21 mouse cellular contexts compared by ENCODE assay signal in the genomic region with DNA sequence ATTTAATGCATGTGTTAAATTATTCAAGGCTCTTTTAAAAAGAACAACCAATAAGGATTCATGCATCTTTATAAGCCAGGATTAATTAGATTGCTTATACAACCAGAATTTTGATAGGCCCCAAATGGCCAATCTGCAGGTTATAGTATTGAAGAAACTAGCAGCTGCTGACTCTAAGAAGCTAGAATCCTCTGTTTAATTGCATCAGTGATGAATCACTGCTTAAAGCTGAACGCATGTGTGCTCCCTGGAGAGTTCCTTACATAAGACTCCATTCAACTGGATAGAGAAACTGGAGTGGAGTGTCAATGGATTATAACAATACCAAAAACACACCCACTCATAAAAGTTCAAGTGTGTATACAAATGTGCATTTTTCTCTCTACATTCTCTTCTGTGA.
DNase-seq lines count a peak whose midpoint lies in the region; ATAC-seq and TF ChIP-seq lines count a peak whose summit lies in the region.
"Had no signal": no experiment of that assay in that cellular context is flagged by ENCODE, and none has a peak within 500 bp of the region (broad histone marks: within the 10 kb centered on the region; RNA-seq: fewer than 3 reads in every experiment).

No protein-coding gene starts in this region.

- no peaks in the 10 kb centered on the region for H3K27me3 ChIP-seq in hindbrain, embryonic 14.5 days (ENCODE audit: control insufficient read depth, insufficient read depth, low read length)
- H3K27me3 ChIP-seq in hindbrain, embryonic 10.5 days (ENCODE audit: insufficient read depth, poor library complexity, severe bottlenecking) = no peaks in the 10 kb centered on the region
- H3K27me3 ChIP-seq in neural tube, embryonic 12.5 days (replicated peaks) = no peaks in the 10 kb centered on the region
- no peaks in the 10 kb centered on the region for H3K27me3 ChIP-seq in hindbrain, postnatal 0 days (ENCODE audit: insufficient read depth, low read length)
- no peaks in the 10 kb centered on the region for H3K27me3 ChIP-seq in neural tube, embryonic 15.5 days (replicated peaks)
- H3K27me3 ChIP-seq: embryonic facial prominence, embryonic 15.5 days; heart, embryonic 13.5 days; intestine, embryonic 15.5 days had no signal

- DNase-seq in hindbrain, embryonic 14.5 days (ENCODE audit: low spot score) = peak; percentile 29
- DNase-seq in hindbrain, embryonic 10.5 days (ENCODE audit: low spot score) = no peak
- DNase-seq in neural tube, embryonic 10.5 days (ENCODE audit: extremely low spot score, low spot score) = no peak
- peak; percentile 43 for DNase-seq in hindbrain, postnatal 0 days (ENCODE audit: low spot score)
- no peak for DNase-seq in heart, adult 8-10 months (ENCODE audit: low spot score)
- DNase-seq: adrenal gland, adult 2 months; adrenal gland, postnatal 25 days; cerebellum, adult 11 months; cerebellum, adult 8-10 months; cerebellum, postnatal 14 days; gastrocnemius, adult 2 months; gastrocnemius, postnatal 25 days; heart, postnatal 36 days had no signal

- H3K4me1 ChIP-seq in hindbrain, embryonic 14.5 days (replicated peaks; ENCODE audit: control insufficient read depth, insufficient read depth, low read length) = no peaks in the 10 kb centered on the region
- no peaks in the 10 kb centered on the region for H3K4me1 ChIP-seq in hindbrain, embryonic 10.5 days (replicated peaks)
- H3K4me1 ChIP-seq in neural tube, embryonic 12.5 days = no peaks in the 10 kb centered on the region
- no peaks in the 10 kb centered on the region for H3K4me1 ChIP-seq in hindbrain, postnatal 0 days (ENCODE audit: insufficient read depth, low read length)
- no peaks in the 10 kb centered on the region for H3K4me1 ChIP-seq in neural tube, embryonic 15.5 days
- H3K4me1 ChIP-seq: embryonic facial prominence, embryonic 15.5 days; forebrain, embryonic 10.5 days; heart, embryonic 13.5 days; intestine, embryonic 15.5 days had no signal

- H3K27ac ChIP-seq in hindbrain, embryonic 14.5 days = no peak overlapping the region
- H3K27ac ChIP-seq in hindbrain, embryonic 10.5 days = no peak overlapping the region
- H3K27ac ChIP-seq in neural tube, embryonic 12.5 days = no peak overlapping the region
- no peak overlapping the region for H3K27ac ChIP-seq in hindbrain, postnatal 0 days
- H3K27ac ChIP-seq in neural tube, embryonic 15.5 days (replicated peaks) = no peak overlapping the region
- H3K27ac ChIP-seq: embryonic facial prominence, embryonic 15.5 days; forebrain, embryonic 10.5 days; gastrocnemius, adult 2 months; heart, embryonic 13.5 days; intestine, embryonic 15.5 days had no signal

- 23% methylated on average over 1 of the region's 1 CpGs for WGBS in hindbrain, embryonic 14.5 days
- WGBS in hindbrain, embryonic 10.5 days = 88% methylated on average over 1 of the region's 1 CpGs
- 35% methylated on average over 1 of the region's 1 CpGs for WGBS in neural tube, embryonic 12.5 days
- WGBS in hindbrain, postnatal 0 days = 27% methylated on average over 1 of the region's 1 CpGs
- 14% methylated on average over 1 of the region's 1 CpGs for WGBS in neural tube, embryonic 15.5 days

- no peak overlapping the region for H3K9ac ChIP-seq in hindbrain, embryonic 14.5 days
- H3K9ac ChIP-seq in neural tube, embryonic 12.5 days = no peak overlapping the region
- no peak overlapping the region for H3K9ac ChIP-seq in hindbrain, postnatal 0 days (replicated peaks; ENCODE audit: low read length)
- H3K9ac ChIP-seq in neural tube, embryonic 15.5 days (replicated peaks) = no peak overlapping the region
- H3K9ac ChIP-seq: embryonic facial prominence, embryonic 15.5 days; heart, embryonic 13.5 days; intestine, embryonic 15.5 days had no signal

- H3K4me2 ChIP-seq in hindbrain, embryonic 14.5 days (replicated peaks) = no peak overlapping the region
- no peak overlapping the region for H3K4me2 ChIP-seq in neural tube, embryonic 12.5 days (replicated peaks)
- H3K4me2 ChIP-seq in hindbrain, postnatal 0 days (ENCODE audit: low read depth, low read length) = no peak overlapping the region
- no peak overlapping the region for H3K4me2 ChIP-seq in neural tube, embryonic 15.5 days
- H3K4me2 ChIP-seq: embryonic facial prominence, embryonic 15.5 days; heart, embryonic 13.5 days; intestine, embryonic 15.5 days had no signal

- no peak for TF ChIP-seq CTCF in hindbrain, postnatal 0 days (IDR thresholded peaks at IDR 0.05; ENCODE audit: low read depth)

- no peak for ATAC-seq in hindbrain, embryonic 14.5 days (ENCODE audit: low FRiP score)
- ATAC-seq in neural tube, embryonic 12.5 days (ENCODE audit: low FRiP score, low read depth) = peak; percentile 53; the same call in 1 of the 2 replicates
- no peak for ATAC-seq in hindbrain, postnatal 0 days
- peak; percentile 72 for ATAC-seq in neural tube, embryonic 15.5 days (ENCODE audit: low FRiP score)
- ATAC-seq: forebrain, embryonic 14.5 days; intestine, embryonic 15.5 days had no signal

- no peaks in the 10 kb centered on the region for H3K9me3 ChIP-seq in hindbrain, embryonic 14.5 days (ENCODE audit: control insufficient read depth, low read length)
- H3K9me3 ChIP-seq in hindbrain, embryonic 10.5 days = peaks cover 3% of the 10 kb centered on the region; the same call in 1 of the 2 replicates
- no peaks in the 10 kb centered on the region for H3K9me3 ChIP-seq in neural tube, embryonic 12.5 days
- no peaks in the 10 kb centered on the region for H3K9me3 ChIP-seq in hindbrain, postnatal 0 days (ENCODE audit: low read length)
- no peaks in the 10 kb centered on the region for H3K9me3 ChIP-seq in neural tube, embryonic 15.5 days (replicated peaks)
- H3K9me3 ChIP-seq: embryonic facial prominence, embryonic 15.5 days; forebrain, embryonic 10.5 days; heart, embryonic 13.5 days; intestine, embryonic 15.5 days had no signal

- no peaks in the 10 kb centered on the region for H3K36me3 ChIP-seq in hindbrain, embryonic 14.5 days (replicated peaks; ENCODE audit: control insufficient read depth, insufficient read depth)
- H3K36me3 ChIP-seq in hindbrain, embryonic 10.5 days = no peaks in the 10 kb centered on the region
- no peaks in the 10 kb centered on the region for H3K36me3 ChIP-seq in neural tube, embryonic 12.5 days
- no peaks in the 10 kb centered on the region for H3K36me3 ChIP-seq in hindbrain, postnatal 0 days (ENCODE audit: insufficient read depth, low read length)
- H3K36me3 ChIP-seq in neural tube, embryonic 15.5 days = no peaks in the 10 kb centered on the region
- H3K36me3 ChIP-seq: embryonic facial prominence, embryonic 15.5 days; forebrain, embryonic 10.5 days; heart, embryonic 13.5 days; intestine, embryonic 15.5 days had no signal

- no peak overlapping the region for H3K4me3 ChIP-seq in hindbrain, embryonic 14.5 days (replicated peaks; ENCODE audit: low read length)
- no peak overlapping the region for H3K4me3 ChIP-seq in hindbrain, embryonic 10.5 days
- H3K4me3 ChIP-seq in neural tube, embryonic 12.5 days = no peak overlapping the region
- H3K4me3 ChIP-seq in hindbrain, postnatal 0 days (ENCODE audit: low read length) = no peak overlapping the region
- no peak overlapping the region for H3K4me3 ChIP-seq in neural tube, embryonic 15.5 days (replicated peaks)
- H3K4me3 ChIP-seq: embryonic facial prominence, embryonic 15.5 days; erythroblast, embryonic 14.5 days; forebrain, embryonic 10.5 days; gastrocnemius, adult 2 months; heart, embryonic 13.5 days; intestine, embryonic 15.5 days had no signal

Comparison
In these comparisons a context has a peak if more than half of its experiments do, and no peak if none do; other contexts are left out.
1. DNase-seq: peak in hindbrain, embryonic 14.5 days (single experiment) and hindbrain, postnatal 0 days (single experiment); none in hindbrain, embryonic 10.5 days (single experiment), neural tube, embryonic 10.5 days (single experiment) and heart, adult 8-10 months (single experiment).
2. ATAC-seq: peak in neural tube, embryonic 12.5 days (single experiment) and neural tube, embryonic 15.5 days (single experiment); none in hindbrain, embryonic 14.5 days (single experiment) and hindbrain, postnatal 0 days (single experiment).